Mouse (Mus musculus): ENCODE measurements around the gene Crabp2.
A peak's percentile ranks its signal among the peaks of the same experiment; 100 is the strongest.

Gene Crabp2

GRCm38 (mm10) chr3:87958967-87959366 is 10.5 kb downstream of the Crabp2 start:
- DNase-seq (ENCODE audit: low read depth): no peak

DNA sequence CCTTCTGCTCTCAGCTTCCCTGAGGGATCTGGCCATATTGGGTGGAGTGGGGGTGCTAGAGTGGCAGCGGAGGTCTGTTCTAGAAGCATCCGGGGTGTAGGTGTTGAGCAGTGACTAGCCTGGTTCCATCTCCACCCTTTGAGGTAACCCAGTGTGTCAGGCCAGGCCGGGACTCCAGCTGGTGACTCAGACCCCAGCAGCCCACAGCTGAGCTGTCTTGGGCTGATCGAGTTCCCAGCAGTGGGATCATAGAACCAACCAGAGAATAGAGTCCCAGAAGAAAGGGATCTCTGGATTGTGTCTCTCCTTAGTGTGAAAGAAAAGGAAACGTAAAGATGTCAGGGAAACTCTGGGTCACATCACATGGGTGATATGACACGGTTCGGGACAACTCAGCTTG is 10.9 kb downstream of the Crabp2 start:
- DNase-seq (ENCODE audit: low read depth): no peak

DNA sequence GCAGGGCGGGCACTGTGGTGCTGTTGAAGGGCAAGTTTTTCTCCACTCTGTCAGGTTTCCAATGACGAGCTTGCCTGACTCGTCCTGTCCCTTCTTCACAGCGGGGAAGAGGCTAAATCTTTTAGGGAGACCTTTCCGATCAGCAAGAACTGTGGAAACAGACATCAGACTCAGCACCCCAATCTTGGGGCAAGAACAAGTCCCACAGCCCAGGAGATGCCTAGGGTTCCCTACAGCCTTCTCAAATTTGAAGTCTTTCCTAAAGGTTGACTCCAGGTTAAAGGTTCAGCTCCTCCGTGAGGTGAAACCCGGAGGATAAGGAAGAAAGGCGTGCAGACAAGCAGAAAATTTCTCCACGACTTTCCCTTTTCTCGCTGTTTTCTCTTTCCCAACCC is 11.7 kb downstream of the Crabp2 start:
- no peak for DNase-seq (ENCODE audit: low read depth)

DNA sequence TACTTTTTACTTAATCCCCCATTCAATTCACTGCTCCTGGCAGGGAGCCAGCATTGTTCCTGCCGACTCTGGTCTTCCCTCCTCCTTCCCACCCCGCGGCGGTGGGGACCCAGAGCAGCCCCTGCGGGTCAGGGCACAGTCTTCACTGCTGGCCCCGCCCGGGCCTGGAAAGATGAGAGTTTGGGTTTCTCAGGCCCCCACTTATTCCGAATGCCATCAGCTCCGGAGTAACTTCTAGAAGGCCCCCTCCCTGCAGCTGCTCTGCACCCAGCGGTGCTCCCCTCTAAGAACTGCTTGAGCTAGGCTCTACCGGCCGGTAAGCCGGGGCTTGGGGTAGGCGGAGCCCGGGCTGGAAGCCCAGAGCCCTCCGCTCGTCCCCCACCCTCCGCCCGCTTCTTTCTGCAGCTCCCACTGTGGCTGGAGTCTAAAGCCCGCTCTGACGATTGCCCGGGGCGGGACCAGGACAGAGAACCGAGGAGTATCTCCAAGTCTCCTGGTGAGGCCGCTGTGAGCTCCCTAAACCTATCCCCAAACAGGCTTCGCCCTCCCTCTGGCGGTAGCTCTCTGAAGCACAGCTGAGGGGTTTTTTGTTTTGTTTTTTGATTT is 12.2 kb downstream of the Crabp2 start:
- DNase-seq (ENCODE audit: low read depth): peak; percentile 75

DNA sequence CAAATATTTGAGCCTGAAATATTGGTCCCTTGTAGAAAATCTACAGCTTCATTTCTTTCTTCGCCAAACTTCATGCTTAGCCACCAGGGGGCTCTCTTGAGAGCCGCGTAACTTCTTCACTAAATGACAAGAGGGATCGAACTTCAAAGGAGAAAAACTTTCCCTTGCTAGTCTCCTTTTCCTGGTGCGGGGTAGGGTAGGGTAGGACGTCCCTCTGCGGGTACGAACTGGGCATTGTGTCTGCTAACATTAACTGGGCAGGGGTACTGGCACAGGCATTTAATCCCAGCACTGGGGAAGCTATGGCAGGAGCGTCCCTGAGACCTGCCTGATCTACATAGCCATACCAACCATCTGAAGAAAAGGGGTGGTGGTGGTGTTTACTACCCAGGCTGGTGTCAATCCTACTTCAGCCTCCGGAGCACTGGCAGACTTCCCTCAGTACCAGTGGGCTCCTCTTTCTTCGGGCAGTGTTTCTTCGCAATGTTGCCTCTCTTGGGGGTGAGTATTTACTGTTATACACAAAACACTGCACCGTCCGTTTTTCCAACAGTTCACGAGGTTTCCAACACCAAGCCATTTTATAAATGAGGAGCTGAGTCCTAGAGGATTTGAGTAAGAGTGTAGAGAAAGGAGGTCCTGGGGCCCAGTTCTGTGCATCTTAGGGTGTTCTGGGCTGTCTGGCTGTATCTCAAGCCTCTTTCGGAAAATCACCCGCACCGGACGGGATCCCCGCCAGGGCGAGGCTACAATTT is 21.9 kb downstream of the Crabp2 start:
- DNase-seq (ENCODE audit: low read depth): peak; percentile 40

DNA sequence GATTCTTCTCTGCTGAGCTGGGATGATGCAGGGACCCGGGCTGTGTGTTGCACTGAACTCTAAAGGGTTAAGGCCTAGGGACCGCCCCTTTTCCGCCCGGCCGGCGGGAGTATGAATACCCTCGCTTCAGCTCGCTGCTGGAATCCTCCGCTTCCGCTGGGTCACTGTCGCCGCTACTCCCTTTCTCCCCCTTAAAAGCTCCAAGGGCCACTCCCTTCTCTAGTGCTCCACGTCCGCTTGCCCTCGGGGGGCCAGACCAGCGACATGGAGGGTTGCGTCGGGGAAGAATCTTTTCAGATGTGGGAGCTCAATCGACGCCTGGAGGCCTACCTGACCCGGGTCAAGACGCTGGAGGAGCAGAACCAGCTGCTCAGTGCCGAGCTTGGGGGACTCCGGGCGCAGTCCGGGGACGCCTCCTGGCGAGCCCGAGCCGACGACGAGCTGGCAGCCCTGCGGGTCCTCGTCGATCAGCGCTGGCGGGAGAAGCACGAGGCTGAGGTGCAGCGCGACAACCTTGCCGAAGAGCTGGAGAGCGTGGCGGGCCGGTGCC is 22.5 kb downstream of the Crabp2 start, which contains the start of gene Nes:
Gene Nes, plus strand, starts transcription at position 140 of the 550 bp plus-strand sequence.
- no peak for DNase-seq (ENCODE audit: low read depth)

GRCm38 (mm10) chr3:87971489-87972202 is 23.2 kb downstream of the Crabp2 start:
- DNase-seq (ENCODE audit: low read depth): no peak

GRCm38 (mm10) chr3:87972203-87972664 is 23.8 kb downstream of the Crabp2 start:
- DNase-seq (ENCODE audit: low read depth): no peak

DNA sequence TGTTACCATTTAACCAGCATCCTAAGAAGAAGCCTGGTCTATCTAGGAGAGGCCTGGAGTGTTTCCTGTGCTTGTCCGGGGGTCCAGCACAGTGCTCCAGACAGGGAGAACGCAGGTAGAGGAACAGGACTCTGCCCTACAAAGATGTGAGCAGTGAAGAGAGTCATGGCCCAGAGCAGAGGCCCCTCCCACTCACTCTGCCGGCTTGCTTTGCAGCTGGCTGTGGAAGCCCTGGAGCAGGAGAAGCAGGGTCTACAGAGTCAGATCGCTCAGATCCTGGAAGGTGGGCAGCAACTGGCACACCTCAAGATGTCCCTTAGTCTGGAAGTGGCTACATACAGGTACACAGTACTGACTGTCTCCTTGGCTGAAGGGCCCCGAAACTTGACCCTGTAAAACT is 24.3 kb downstream of the Crabp2 start:
- DNase-seq (ENCODE audit: low read depth): no peak

DNA sequence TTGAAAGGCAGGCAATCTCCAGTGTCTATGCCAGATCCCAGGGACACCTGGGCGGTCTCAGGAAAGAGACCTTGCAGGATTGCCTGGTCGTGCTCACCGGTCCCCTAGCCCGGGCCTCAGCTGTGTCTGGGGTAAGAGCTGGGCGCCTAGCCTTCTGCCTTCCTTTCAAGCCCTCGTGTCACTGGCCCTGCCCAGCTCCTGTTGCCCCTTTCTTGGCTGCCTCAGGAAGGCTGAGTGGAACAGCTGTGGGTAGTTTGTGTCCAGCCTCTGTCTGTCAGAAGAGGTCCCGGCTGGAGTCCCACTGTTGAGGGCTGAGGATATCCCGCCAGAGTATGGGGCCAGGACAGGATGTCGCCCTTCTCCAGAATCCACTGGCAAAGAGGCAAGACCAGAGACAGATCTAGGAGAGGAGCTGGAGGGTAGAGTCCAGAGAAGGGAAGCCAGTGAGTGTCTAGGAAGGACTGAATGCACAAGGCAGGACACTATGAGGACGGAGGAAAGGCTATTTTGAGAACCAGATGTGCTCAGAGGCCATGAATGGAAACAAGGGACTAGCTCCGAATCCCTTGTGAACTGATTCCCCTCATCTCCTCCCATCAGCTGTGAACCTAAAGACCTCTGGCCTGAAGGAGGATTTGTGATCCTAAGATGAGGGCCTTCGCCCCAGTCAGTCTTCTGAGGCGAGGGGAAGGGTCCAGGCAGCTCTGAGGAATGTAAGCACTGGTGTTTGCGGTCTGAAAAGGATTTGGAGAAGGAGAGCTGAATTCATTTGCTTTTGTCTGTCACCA is 25.3 kb downstream of the Crabp2 start:
- no peak for DNase-seq (ENCODE audit: low read depth)

DNA sequence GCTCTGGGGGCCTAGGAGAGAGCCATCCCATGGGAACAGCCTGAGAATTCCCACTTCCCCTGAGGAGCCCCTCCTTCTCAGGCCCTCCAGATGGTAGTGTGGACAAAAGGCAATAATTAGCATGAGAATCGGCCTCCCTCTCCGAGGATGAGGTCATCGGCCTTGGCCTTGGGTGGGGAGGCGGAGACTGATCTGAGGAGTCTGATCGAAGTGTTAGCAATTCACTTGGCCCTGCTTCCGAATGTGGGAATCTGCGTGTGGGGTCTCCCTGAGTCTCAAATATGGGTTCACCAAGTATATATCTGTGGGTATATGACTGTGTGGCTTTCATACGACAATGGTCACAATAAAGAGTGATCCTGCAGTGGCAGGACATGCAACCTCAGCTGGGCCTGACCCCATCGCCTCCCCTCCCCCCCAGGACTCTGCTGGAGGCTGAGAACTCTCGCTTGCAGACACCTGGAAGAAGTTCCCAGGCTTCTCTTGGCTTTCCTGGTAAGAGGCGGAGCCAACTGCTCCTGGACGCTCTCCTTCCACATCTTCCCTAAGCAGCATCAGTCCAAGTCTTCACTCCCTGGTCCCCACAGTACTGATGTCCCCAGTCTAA is 26.0 kb downstream of the Crabp2 start:
- DNase-seq (ENCODE audit: low read depth): no peak

DNA sequence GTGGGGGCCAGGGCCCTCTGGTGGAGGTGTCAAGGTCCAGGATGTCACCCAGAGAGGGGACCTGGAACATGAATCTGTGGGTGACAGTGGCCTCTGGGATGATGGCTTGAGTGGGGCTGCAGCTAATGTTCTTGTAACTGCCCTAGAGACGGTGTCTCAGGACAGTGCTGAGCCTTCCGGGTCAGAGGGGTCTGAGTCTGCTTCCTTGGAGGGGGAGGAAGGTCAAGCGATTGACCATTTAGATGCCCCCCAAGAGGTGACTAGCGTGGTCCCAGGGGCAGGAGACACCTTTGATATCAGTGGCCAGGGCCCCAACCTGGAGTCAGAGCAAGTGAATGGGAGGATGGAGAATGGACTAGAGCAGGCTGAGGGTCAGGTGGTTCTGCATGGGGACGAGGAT is 31.0 kb downstream of the Crabp2 start:
- no peak for DNase-seq (ENCODE audit: low read depth)

- no peak for DNase-seq (ENCODE audit: low read depth)
Observed at GRCm38 (mm10) chr3:87980085-87980484, 31.6 kb downstream of the Crabp2 start.

- DNase-seq (ENCODE audit: low read depth): no peak
Observed at GRCm38 (mm10) chr3:87980728-87981127, 32.3 kb downstream of the Crabp2 start.

DNA sequence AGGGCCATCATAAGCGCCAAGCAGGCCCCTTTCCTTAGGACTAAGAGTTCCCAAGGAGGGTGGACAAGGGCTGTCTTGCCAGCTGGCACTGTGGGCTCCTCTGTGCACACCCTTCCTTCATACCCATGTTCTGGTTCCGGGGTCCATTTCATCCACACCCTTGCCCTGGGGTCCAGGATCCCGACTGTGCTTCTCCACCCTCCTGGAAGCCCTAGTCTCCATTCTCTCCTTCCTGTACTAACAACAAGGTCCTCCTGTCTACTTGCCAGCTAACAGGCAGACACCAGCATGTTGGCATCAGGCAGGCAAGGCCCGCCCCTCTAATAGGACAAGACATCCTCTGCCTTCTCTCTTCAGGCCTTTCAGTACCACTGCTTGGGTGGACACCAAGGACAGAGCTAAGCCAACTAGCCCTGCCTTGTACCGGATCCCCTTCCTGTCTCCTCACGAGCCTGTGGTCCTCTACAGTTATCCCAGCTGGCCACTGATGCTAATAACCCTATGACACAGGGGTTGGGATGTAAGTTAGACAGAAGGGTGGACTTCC is 32.8 kb downstream of the Crabp2 start:
- DNase-seq (ENCODE audit: low read depth): no peak

DNA sequence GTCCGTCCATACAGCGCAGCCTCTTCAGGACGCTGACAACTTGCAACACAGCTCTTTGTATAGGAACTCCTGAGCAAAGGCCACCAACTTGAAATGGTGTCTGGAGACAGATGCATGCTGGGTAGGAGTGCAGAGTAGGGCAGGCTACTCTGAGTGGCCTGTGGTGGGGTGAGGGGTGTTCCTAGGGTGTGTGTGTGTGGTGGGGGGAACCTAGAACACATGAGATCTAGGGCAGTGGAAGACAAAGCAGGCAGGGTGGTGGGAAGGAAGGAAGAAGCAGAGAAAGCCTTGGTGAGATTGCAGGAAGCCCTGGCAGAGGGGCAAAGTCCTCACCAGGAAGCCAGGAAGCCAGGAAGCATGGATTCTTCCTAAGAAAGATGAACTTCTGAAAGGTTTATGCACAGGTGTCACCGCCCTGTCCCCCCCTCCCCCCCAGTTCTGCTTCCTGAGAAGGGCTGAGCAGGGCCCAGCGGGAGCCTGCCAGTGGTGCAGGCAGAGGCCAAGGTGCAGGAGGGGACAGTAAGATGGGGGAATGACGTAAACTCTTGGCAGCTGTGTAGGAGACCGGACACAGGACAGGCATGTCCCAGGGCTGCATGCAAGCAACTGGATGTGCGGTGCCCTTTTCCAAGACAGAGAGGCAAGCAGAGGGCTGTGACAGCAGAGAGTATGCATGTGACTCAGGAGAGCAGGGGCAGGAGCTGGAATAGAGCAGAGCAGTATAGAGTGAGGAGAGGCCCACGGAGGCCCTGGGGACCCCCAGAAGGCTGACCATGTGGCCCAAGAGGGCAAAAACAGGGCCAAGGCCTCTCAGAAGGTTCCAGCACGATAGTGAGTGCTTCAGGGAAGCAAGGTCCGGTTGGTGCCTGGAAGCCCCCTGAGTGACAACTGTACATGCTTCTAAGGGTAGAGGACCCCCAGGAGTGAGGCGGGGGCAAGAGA is 33.7 kb downstream of the Crabp2 start:
- DNase-seq (ENCODE audit: low read depth): no peak

DNA sequence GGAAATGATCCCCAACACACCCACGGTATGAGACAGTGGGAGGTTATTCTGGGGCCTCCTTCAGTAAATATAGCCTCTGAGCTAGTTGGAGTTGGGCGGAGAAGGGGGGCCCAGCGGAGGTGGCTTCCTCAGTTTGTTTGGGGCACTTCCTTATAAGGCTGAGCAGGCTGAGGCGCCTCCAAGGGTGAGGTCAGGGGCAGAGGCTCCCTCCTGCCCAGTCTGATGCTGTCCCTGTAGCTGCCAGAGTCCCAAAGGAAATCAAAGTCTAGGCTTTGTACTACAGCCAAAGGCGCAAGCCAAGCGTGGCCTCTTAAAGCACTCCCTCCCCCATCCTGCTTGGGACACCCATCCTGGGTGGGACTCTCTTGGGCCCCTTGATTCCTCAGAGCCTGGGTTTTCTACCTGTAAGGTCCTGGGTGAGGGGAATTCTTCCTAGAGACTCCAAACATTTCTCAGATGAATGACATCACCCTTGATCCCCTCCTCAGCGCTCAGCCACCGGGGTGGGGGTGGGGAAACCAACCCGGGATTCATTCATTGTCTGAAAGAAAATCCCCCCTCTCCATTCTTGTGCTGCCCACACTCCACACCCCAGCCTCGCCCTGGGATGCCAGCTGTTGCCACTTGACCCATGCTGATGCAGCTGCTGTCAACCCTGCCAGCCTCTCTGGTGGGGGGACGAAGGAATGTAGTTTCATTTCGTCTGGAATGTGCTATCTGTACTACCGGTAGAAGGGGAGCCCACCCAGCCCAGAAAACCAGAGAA is 34.6 kb downstream of the Crabp2 start:
- no peak for DNase-seq (ENCODE audit: low read depth)

DNA sequence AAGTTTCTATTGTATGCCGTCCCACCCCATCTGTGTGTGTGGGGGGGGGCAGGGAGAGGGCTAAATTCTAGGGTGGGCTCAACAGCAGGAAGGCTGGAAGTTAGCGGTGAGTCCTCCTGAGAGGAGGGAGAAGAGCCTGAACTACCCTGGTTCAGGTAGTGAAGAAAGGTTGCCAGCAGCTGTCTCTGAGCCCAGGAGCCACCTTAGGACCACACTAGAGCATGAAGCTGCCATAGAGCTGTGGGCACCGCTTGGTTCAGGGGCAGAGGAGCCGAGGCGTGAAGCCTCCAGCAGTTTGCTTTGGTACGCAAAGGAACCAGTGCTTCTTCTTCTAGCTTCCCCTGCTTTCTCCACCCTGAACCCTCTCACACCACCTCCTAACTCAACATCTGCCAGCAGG is 35.2 kb downstream of the Crabp2 start:
- no peak for DNase-seq (ENCODE audit: low read depth)

GRCm38 (mm10) chr3:87984094-87984493 is 35.6 kb downstream of the Crabp2 start:
- DNase-seq (ENCODE audit: low read depth): no peak

All from c-Kit-positive CD71-positive TER-119-negative erythroid progenitor cells, embryonic 14.5 days (primary cell).